Mouse (Mus musculus) lung, embryonic 16.5 days (tissue): Measurements from ENCODE around the gene Drd5. TPM values are rescaled to one million over a fixed set of nuclear protein-coding genes. Genes with fewer than 3 reads are reported as not detected.

Experiments used
- ATAC-seq: fragments of 200-750 bp; cut with Nextera tagmentation; 2 replicates; pipeline ENCODE4 v1.8.0; 2017; ENCODE audit warnings: low read depth, mild to moderate bottlenecking, moderate library complexity
- H3K27ac ChIP-seq: fragments of 300-500 bp; sonication (generic); 2 replicates; pipeline ENCODE4 v1.5.1; 2014; ENCODE audit warnings: mild to moderate bottlenecking, control low read depth, low read length
- H3K27me3 ChIP-seq: fragments of 300-500 bp; sonication (generic); 2 replicates; pipeline ENCODE4 v1.6.1; 2014; ENCODE audit warnings: low read depth, low read length, mixed read lengths; ENCODE audit not compliant: control insufficient read depth, insufficient read depth
- H3K36me3 ChIP-seq: fragments of 300-500 bp; sonication (generic); 2 replicates; pipeline ENCODE4 v1.6.1; 2014; ENCODE audit warnings: low read length; ENCODE audit not compliant: control insufficient read depth, insufficient read depth
- H3K4me1 ChIP-seq: fragments of 300-500 bp; sonication (generic); replicated peaks from 2 replicates; pipeline ENCODE4 v1.6.1; 2014; ENCODE audit warnings: low read length, mixed read lengths; ENCODE audit not compliant: control insufficient read depth, insufficient read depth
- H3K4me2 ChIP-seq: fragments of 300-500 bp; sonication (generic); 2 replicates; pipeline ENCODE4 v1.6.1; 2014; ENCODE audit warnings: low read depth, low read length, control low read depth
- H3K4me3 ChIP-seq: fragments of 300-500 bp; sonication (generic); 2 replicates; pipeline ENCODE4 v1.5.1; 2014; ENCODE audit warnings: mild to moderate bottlenecking, low read length, control low read depth
- H3K9ac ChIP-seq: fragments of 300-500 bp; sonication (generic); 2 replicates; pipeline ENCODE4 v1.6.1; 2014; ENCODE audit warnings: low read length, control low read depth
- H3K9me3 ChIP-seq: fragments of 300-500 bp; sonication (generic); 2 replicates; pipeline ENCODE4 v1.6.1; 2016; ENCODE audit warnings: low read length; ENCODE audit not compliant: control insufficient read depth
- WGBS: fragments of 180-500 bp; shearing (Covaris S2); extraction: QIAGEN DNeasy Blood & Tissue Kit; methylation state at CpG from one replicate; pipeline ENCODE4 v1.1.7; 2014; 5-methylcytosine and 5-hydroxymethylcytosine counted together
- polyA plus RNA-seq: library from polyadenylated mRNA; unstranded; fragments of >200 nt; fragmentation: Nextera tagmentation; extraction: Ambion mirVana; gene quantifications from 2 replicates; pipeline ENCODE4 v1.2.1, GENCODE M21; 2015

Drd5 gene
- polyA plus RNA-seq: not detected in 2 replicates

DNA sequence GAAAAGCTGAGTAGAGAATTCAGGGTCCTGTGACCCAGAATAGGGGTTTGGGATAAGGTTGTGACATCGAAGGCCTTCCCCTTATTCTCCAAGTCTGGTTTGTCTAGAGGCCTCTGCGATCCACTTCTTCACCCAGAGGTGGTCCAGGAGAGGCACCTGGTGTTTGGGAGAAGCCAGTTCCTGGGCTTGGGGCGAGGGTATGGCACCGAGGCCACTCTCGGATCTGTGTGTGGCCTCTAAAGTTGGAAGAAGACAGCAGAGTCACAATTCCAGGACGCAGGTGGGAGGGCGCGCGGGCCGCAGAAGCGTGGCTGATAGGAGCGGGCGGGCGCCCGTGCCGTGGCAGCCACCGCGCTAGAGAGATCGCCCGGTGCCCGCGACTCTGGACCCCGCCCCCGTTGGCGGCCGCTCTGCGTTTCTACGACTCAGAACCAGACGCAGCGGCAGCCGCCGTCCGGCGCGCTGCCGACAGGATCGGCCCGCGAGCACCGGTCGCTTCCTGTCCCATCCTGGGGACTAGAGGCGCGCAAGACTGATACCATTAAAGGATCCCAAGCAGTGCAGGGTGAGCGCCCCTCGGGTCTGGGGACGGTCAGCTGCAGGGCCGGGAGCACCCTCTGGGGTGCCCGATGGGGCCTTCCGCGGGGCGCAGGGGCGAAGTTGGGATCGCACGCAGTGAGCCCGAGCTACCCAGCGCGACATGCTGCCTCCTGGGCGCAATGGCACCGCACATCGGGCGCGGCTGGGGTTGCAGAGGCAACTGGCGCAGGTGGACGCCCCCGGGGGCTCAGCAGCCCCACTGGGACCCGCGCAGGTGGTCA, at the start of gene Drd5:
Drd5 (plus strand) TSS at position 402 of the 821 bp plus-strand sequence.
- WGBS: 2% methylated on average over 61 of the region's 67 CpGs
- ATAC-seq: no peak
- Histone ChIP-seq H3K27me3 (peaks cover 33% of the 10 kb centered on the region), H3K36me3 (no peaks in the 10 kb centered on the region), H3K27ac (no peak within 1 kb of the TSS), H3K4me1 (no peaks in the 10 kb centered on the region), H3K4me3 (peak within 1 kb of the TSS; percentile 30), H3K4me2 (peak within 1 kb of the TSS; percentile 44), H3K9ac (no peak within 1 kb of the TSS), H3K9me3 (no peaks in the 10 kb centered on the region)

DNA sequence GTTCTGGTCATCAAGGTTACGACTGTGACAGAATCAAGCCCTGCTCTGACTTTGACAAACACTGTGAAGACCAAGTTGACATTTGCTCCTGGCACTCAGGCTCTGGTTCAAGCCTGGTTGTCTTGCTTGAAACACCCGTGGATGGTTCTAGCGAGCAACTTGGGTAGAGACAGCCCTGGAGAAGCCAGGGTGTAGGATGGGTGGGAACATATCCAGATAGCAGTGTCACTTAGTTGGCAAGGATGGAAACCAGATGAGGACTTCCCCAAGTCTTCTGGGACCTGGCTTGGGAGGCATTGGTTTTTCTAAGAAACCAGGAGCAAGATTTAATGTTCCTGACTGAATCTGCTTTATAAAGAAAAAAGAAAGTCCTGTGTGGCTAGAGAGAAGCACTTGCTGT, 48.2 kb upstream of the Drd5 start:
- no peaks in the 10 kb centered on the region for H3K4me1 ChIP-seq
- H3K9ac ChIP-seq: no peak overlapping the region
- H3K9me3 ChIP-seq: no peaks in the 10 kb centered on the region
- no peak overlapping the region for H3K27ac ChIP-seq
- no peak for ATAC-seq
- H3K36me3 ChIP-seq: peaks cover 20% of the 10 kb centered on the region; the same call in 1 of the 2 replicates
- no peak overlapping the region for H3K4me2 ChIP-seq
- no peak overlapping the region for H3K4me3 ChIP-seq
- H3K27me3 ChIP-seq: peaks cover 14% of the 10 kb centered on the region
- 85% methylated on average over 3 of the region's 3 CpGs for WGBS

- H3K4me3 ChIP-seq: no peak overlapping the region
- H3K27ac ChIP-seq: no peak overlapping the region
- WGBS: 82% methylated on average over 4 of the region's 4 CpGs
- H3K9me3 ChIP-seq: no peaks in the 10 kb centered on the region
- peaks cover 4% of the 10 kb centered on the region; the same call in 1 of the 2 replicates for H3K4me1 ChIP-seq
- peaks cover 12% of the 10 kb centered on the region; the same call in 1 of the 2 replicates for H3K36me3 ChIP-seq
- no peak for ATAC-seq
- no peak overlapping the region for H3K9ac ChIP-seq
- H3K27me3 ChIP-seq: peaks cover 42% of the 10 kb centered on the region
- H3K4me2 ChIP-seq: no peak overlapping the region
Measured at GRCm38 (mm10) chr5:38273831-38274230, 45.3 kb upstream of the Drd5 start.

DNA sequence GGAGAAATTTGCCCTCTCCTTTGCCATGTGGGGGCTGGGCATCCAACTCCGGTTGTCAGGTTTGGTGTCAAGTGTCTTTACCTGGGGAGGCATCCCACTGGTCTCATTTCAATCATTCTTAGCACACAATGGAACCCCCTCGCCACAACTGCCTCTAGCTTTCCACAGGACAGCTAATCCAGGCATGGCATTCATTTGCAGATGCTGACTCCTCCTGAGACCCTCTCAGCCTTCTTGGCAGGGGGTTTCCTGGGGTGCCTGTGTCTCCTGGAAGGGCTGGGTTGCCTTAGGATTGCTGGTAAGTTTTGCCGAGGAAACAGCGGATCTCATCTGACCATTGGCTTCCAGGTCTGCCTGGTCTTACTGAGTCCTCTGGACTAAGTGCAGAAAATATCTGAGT, 43.4 kb upstream of the Drd5 start, which contains the start of gene Otop1:
Otop1 (plus strand) TSS at position 202 of the 400 bp plus-strand sequence.
- no peak within 1 kb of the TSS for H3K27ac ChIP-seq
- peaks cover 48% of the 10 kb centered on the region for H3K27me3 ChIP-seq
- peaks cover 8% of the 10 kb centered on the region; the same call in 1 of the 2 replicates for H3K36me3 ChIP-seq
- no peak within 1 kb of the TSS for H3K4me2 ChIP-seq
- no peak for ATAC-seq
- WGBS: 4% methylated on average over 4 of the region's 4 CpGs
- no peak within 1 kb of the TSS for H3K9ac ChIP-seq
- H3K4me3 ChIP-seq: no peak within 1 kb of the TSS
- H3K4me1 ChIP-seq: peaks cover 4% of the 10 kb centered on the region; the same call in 1 of the 2 replicates
- H3K9me3 ChIP-seq: no peaks in the 10 kb centered on the region

DNA sequence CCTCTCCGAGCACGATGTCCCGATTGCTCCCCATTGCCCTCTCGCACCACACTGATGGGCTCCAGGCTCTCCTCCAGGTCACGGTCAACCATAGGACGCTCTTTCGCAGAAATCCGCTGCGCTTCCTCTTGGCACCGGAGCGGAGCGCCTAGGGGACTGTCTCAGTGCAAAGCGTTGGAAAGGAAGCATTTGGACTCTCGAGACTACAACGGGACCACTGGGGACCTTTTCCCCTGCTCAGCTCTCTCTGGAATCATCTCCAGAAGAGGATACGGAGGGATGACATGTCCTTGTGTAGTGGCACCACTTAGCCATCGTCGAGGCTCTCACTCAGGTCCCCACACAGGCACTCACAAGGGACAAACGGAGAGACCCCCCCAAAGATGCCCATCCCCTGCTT, 42.7 kb upstream of the Drd5 start:
- no peaks in the 10 kb centered on the region for H3K9me3 ChIP-seq
- H3K27ac ChIP-seq: no peak overlapping the region
- H3K27me3 ChIP-seq: peaks cover 48% of the 10 kb centered on the region
- H3K36me3 ChIP-seq: peaks cover 1% of the 10 kb centered on the region; the same call in 1 of the 2 replicates
- WGBS: 2% methylated on average over 19 of the region's 19 CpGs
- ATAC-seq: no peak
- no peak overlapping the region for H3K9ac ChIP-seq
- H3K4me1 ChIP-seq: peaks cover 4% of the 10 kb centered on the region; the same call in 1 of the 2 replicates
- no peak overlapping the region for H3K4me3 ChIP-seq
- H3K4me2 ChIP-seq: no peak overlapping the region

DNA sequence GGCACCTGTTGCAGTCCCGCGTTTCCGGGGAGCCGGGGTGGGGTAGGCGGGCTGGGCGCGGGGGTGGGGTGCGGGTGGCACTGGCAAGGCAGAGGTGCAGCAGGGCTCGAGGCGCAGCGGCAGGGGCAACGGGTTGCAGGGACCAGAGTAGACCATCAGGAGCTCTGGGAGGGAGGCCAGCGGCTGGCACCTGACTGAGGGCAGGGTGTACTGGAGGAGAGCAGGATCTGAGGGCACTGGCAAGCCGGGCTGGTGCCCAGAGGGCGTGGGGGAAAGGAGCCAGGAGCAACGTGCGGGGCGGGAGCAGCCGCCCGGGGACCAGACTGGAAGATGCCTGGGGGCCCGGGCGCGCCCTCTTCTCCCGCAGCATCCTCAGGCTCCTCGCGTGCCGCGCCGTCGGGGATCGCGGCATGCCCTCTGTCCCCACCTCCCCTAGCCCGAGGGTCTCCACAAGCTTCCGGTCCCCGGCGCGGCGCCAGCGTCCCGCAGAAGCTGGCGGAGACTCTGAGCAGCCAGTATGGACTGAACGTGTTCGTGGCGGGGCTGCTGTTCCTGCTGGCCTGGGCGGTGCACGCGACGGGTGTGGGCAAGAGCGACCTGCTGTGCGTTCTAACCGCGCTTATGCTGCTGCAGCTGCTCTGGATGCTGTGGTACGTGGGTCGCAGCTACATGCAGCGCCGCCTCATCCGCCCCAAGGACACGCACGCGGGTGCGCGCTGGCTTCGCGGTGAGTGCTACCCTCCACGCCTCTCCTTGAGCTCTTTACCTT, 41.9 kb upstream of the Drd5 start:
- H3K4me3 ChIP-seq: peak overlapping the region; percentile 19
- peak overlapping the region; percentile 28 for H3K4me2 ChIP-seq
- H3K27me3 ChIP-seq: peaks cover 48% of the 10 kb centered on the region
- H3K27ac ChIP-seq: no peak overlapping the region
- no peak for ATAC-seq
- peaks cover 4% of the 10 kb centered on the region; the same call in 1 of the 2 replicates for H3K4me1 ChIP-seq
- no peaks in the 10 kb centered on the region for H3K36me3 ChIP-seq
- no peaks in the 10 kb centered on the region for H3K9me3 ChIP-seq
- WGBS: 1% methylated on average over 52 of the region's 65 CpGs
- no peak overlapping the region for H3K9ac ChIP-seq

DNA sequence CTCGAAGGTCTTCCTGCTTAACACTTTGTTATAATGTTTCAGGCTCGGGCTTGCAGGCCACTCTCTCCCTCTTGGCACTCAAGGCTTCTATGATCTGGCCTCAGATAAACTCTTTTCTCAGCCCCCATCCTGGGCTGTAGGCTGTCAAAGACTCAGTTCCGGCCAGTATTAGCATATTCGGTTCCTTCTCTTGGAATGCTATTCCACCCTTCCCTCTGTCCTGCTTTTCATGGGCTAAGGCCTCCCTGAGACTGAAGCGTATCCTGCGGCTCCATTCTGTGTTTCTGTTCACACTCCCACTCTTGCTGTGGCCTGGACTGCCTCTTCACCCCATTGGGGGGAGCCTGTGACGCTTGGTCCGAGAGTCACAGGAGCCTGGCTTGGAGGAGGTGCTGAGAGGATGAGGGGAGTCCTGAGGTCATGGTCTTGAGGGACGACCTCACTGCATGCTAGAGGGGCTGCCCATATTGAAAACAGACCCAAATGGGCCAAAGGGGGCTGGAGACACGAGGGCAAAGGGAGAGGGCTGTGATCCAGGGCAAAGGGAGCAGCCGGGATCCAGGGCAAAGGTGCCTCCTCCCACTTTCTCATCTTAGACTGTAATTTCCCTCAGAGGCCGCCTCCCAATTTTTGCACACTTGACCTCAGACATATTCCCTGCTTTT, 41.1 kb upstream of the Drd5 start:
- peaks cover 48% of the 10 kb centered on the region for H3K27me3 ChIP-seq
- 11% methylated on average over 12 of the region's 12 CpGs for WGBS
- no peak overlapping the region for H3K4me2 ChIP-seq
- H3K4me1 ChIP-seq: peaks cover 4% of the 10 kb centered on the region; the same call in 1 of the 2 replicates
- no peaks in the 10 kb centered on the region for H3K9me3 ChIP-seq
- H3K4me3 ChIP-seq: no peak overlapping the region
- ATAC-seq: no peak
- no peaks in the 10 kb centered on the region for H3K36me3 ChIP-seq
- no peak overlapping the region for H3K9ac ChIP-seq
- H3K27ac ChIP-seq: no peak overlapping the region

GRCm38 (mm10) chr5:38280075-38280474, 39.1 kb upstream of the Drd5 start:
- Histone ChIP-seq H3K36me3 (no peaks in the 10 kb centered on the region), H3K4me1 (peaks cover 4% of the 10 kb centered on the region; the same call in 1 of the 2 replicates), H3K9ac (no peak overlapping the region), H3K4me2 (no peak overlapping the region), H3K9me3 (no peaks in the 10 kb centered on the region), H3K4me3 (no peak overlapping the region), H3K27ac (no peak overlapping the region), H3K27me3 (peaks cover 42% of the 10 kb centered on the region)
- ATAC-seq: no peak
- 33% methylated on average over 1 of the region's 1 CpGs for WGBS
